Mouse (Mus musculus) spleen, adult 2 months (tissue): ENCODE results near the gene Gm6657.

Experiments used
- CTCF ChIP-seq: fragments of 200-500 bp; IDR thresholded peaks from 2 replicates; pipeline ENCODE4 v1.5.1; 2011; ENCODE audit warnings: mild to moderate bottlenecking, inconsistent platforms; ENCODE audit not compliant: insufficient read depth, insufficient read length, insufficient replicate concordance; ENCODE audit errors: extremely low read depth
- POLR2A ChIP-seq: fragments of 200-500 bp; IDR thresholded peaks from 2 replicates; pipeline ENCODE4 v1.6.1; 2011; ENCODE audit warnings: low read depth, low read length, inconsistent platforms

- TF ChIP-seq CTCF, result no peak
- TF ChIP-seq POLR2A, result no peak
Measured at GRCm38 (mm10) chr12:78173945-78174344, 20.1 kb upstream of the Gm6657 start.
